Mouse (Mus musculus): ENCODE data around the gene D630003M21Rik.

The D630003M21Rik gene

GRCm38 (mm10) chr2:158228670-158229502 is at the start of gene D630003M21Rik:
Gene D630003M21Rik, minus strand, starts transcription at chr2:158229222.
- no peak for DNase-seq (ENCODE audit: low read depth, low spot score)

- no peak for DNase-seq (ENCODE audit: low read depth, low spot score)
Observed at GRCm38 (mm10) chr2:158276878-158277277, 47.9 kb upstream of the D630003M21Rik start.

GRCm38 (mm10) chr2:158276451-158276850 is 47.4 kb upstream of the D630003M21Rik start:
- no peak for DNase-seq (ENCODE audit: low read depth, low spot score)

- DNase-seq (ENCODE audit: low read depth, low spot score): no peak
Observed at GRCm38 (mm10) chr2:158275811-158276210, 46.8 kb upstream of the D630003M21Rik start.

GRCm38 (mm10) chr2:158275349-158275748 is 46.3 kb upstream of the D630003M21Rik start:
- no peak for DNase-seq (ENCODE audit: low read depth, low spot score)

- no peak for DNase-seq (ENCODE audit: low read depth, low spot score)
Observed at GRCm38 (mm10) chr2:158273646-158274045, 44.6 kb upstream of the D630003M21Rik start.

GRCm38 (mm10) chr2:158270017-158270416 is 41.0 kb upstream of the D630003M21Rik start:
- DNase-seq (ENCODE audit: low read depth, low spot score): no peak

GRCm38 (mm10) chr2:158264877-158265276 is 35.9 kb upstream of the D630003M21Rik start:
- no peak for DNase-seq (ENCODE audit: low read depth, low spot score)

- no peak for DNase-seq (ENCODE audit: low read depth, low spot score)
Observed at GRCm38 (mm10) chr2:158259498-158259897, 30.5 kb upstream of the D630003M21Rik start.

GRCm38 (mm10) chr2:158258781-158259180 is 29.8 kb upstream of the D630003M21Rik start:
- DNase-seq (ENCODE audit: low read depth, low spot score): peak; percentile 75

- no peak for DNase-seq (ENCODE audit: low read depth, low spot score)
Observed at GRCm38 (mm10) chr2:158258005-158258418, 29.0 kb upstream of the D630003M21Rik start, which contains the start of gene Bpi. Gene Bpi, plus strand, starts transcription at chr2:158258094.

GRCm38 (mm10) chr2:158256894-158257293 is 27.9 kb upstream of the D630003M21Rik start:
- no peak for DNase-seq (ENCODE audit: low read depth, low spot score)

- DNase-seq (ENCODE audit: low read depth, low spot score): no peak
Observed at GRCm38 (mm10) chr2:158253806-158254205, 24.8 kb upstream of the D630003M21Rik start.

- no peak for DNase-seq (ENCODE audit: low read depth, low spot score)
Observed at GRCm38 (mm10) chr2:158250558-158250957, 21.5 kb upstream of the D630003M21Rik start.

GRCm38 (mm10) chr2:158248318-158248717 is 19.3 kb upstream of the D630003M21Rik start:
- DNase-seq (ENCODE audit: low read depth, low spot score): no peak

- DNase-seq (ENCODE audit: low read depth, low spot score): no peak
Observed at GRCm38 (mm10) chr2:158247852-158248251, 18.8 kb upstream of the D630003M21Rik start.

GRCm38 (mm10) chr2:158245072-158245817 is 16.2 kb upstream of the D630003M21Rik start:
- no peak for DNase-seq (ENCODE audit: low read depth, low spot score)

GRCm38 (mm10) chr2:158243129-158243870 is 14.3 kb upstream of the D630003M21Rik start:
- DNase-seq (ENCODE audit: low read depth, low spot score): no peak

GRCm38 (mm10) chr2:158242170-158242896 is 13.3 kb upstream of the D630003M21Rik start:
- DNase-seq (ENCODE audit: low read depth, low spot score): no peak

- no peak for DNase-seq (ENCODE audit: low read depth, low spot score)
Observed at GRCm38 (mm10) chr2:158241126-158241738, 12.2 kb upstream of the D630003M21Rik start.

- DNase-seq (ENCODE audit: low read depth, low spot score): no peak
Observed at GRCm38 (mm10) chr2:158238101-158238500, 9.1 kb upstream of the D630003M21Rik start.
